Mouse (Mus musculus): ENCODE data around the gene Gm10718.
"Not testable (repeated sequence)": the region's sequence is repeated elsewhere in the genome, so short reads cannot be mapped to it uniquely, and the experiment has no call there.

The Gm10718 gene

GRCm38 (mm10) chr9:3023312-3023984 is at the start of gene Gm10718:
Gm10718 (plus strand) TSS chr9:3023547.
- DNase-seq (ENCODE audit: low read depth in 2 of 2, low spot score in 2 of 2), result peak; percentile 80 to 82

- peak; percentile 49 to 54 for DNase-seq (ENCODE audit: low read depth in 2 of 2, low spot score in 2 of 2)
These were observed 22.8 kb upstream of the Gm10718 start, which contains the start of gene Gm10722 for GRCm38 (mm10) chr9:3000445-3000972. Gm10722 (plus strand) TSS chr9:3000922.

GRCm38 (mm10) chr9:3001006-3001405 is 22.3 kb upstream of the Gm10718 start:
- DNase-seq (ENCODE audit: low read depth in 2 of 2, low spot score in 2 of 2), result peak; percentile 51 to 66

GRCm38 (mm10) chr9:3001948-3002659 is 21.2 kb upstream of the Gm10718 start:
- DNase-seq (ENCODE audit: low read depth in 2 of 2, low spot score in 2 of 2), result peak; percentile 100

- DNase-seq (ENCODE audit: low read depth in 2 of 2, low spot score in 2 of 2), result not testable (repeated sequence)
These were observed 20.5 kb upstream of the Gm10718 start, which contains the start of gene Gm11168 for GRCm38 (mm10) chr9:3002794-3003396. Gm11168 (plus strand) TSS chr9:3003346.

- DNase-seq (ENCODE audit: low read depth in 2 of 2, low spot score in 2 of 2), result not testable (repeated sequence)
These were observed 17.2 kb upstream of the Gm10718 start for GRCm38 (mm10) chr9:3006179-3006578.

GRCm38 (mm10) chr9:3006636-3007035 is 16.7 kb upstream of the Gm10718 start:
- peak; percentile 100 for DNase-seq (ENCODE audit: low read depth in 2 of 2, low spot score in 2 of 2)

- not testable (repeated sequence) for DNase-seq (ENCODE audit: low read depth in 2 of 2, low spot score in 2 of 2)
These were observed 16.1 kb upstream of the Gm10718 start for GRCm38 (mm10) chr9:3007272-3007671.

GRCm38 (mm10) chr9:3009331-3009730 is 14.0 kb upstream of the Gm10718 start:
- DNase-seq (ENCODE audit: low read depth in 2 of 2, low spot score in 2 of 2), result not testable (repeated sequence)

- not testable (repeated sequence) for DNase-seq (ENCODE audit: low read depth in 2 of 2, low spot score in 2 of 2)
These were observed 11.2 kb upstream of the Gm10718 start for GRCm38 (mm10) chr9:3012054-3012621.

GRCm38 (mm10) chr9:3012733-3013279 is 10.5 kb upstream of the Gm10718 start, which contains the start of gene Gm10721:
Gm10721 (plus strand) TSS chr9:3013140.
- DNase-seq (ENCODE audit: low read depth in 2 of 2, low spot score in 2 of 2), result not testable (repeated sequence)

GRCm38 (mm10) chr9:3015354-3015753 is 8.0 kb upstream of the Gm10718 start, which contains the start of gene Gm10720:
Gm10720 (plus strand) TSS chr9:3015654.
- not testable (repeated sequence) for DNase-seq (ENCODE audit: low read depth in 2 of 2, low spot score in 2 of 2)

- DNase-seq (ENCODE audit: low read depth in 2 of 2, low spot score in 2 of 2), result not testable (repeated sequence)
These were observed 7.5 kb upstream of the Gm10718 start for GRCm38 (mm10) chr9:3015896-3016295.

- DNase-seq (ENCODE audit: low read depth in 2 of 2, low spot score in 2 of 2), result not testable (repeated sequence)
These were observed 6.2 kb upstream of the Gm10718 start, which contains the start of gene Gm10719 for GRCm38 (mm10) chr9:3017108-3017507. Gm10719 (plus strand) TSS chr9:3017408.

- DNase-seq (ENCODE audit: low read depth in 2 of 2, low spot score in 2 of 2), result peak in 1 of 2 experiments; percentile 100
These were observed 4.4 kb upstream of the Gm10718 start for GRCm38 (mm10) chr9:3018944-3019343.

- DNase-seq (ENCODE audit: low read depth in 2 of 2, low spot score in 2 of 2), result peak; percentile 69 to 86
These were observed 3.3 kb upstream of the Gm10718 start for GRCm38 (mm10) chr9:3019835-3020727.

GRCm38 (mm10) chr9:3022316-3023008 is 885 bp upstream of the Gm10718 start:
- DNase-seq (ENCODE audit: low read depth in 2 of 2, low spot score in 2 of 2), result peak; percentile 90 to 92

- peak; percentile 100 for DNase-seq (ENCODE audit: low read depth in 2 of 2, low spot score in 2 of 2)
These were observed 770 bp downstream of the Gm10718 start for GRCm38 (mm10) chr9:3023985-3024648.
